Mouse (Mus musculus) central nervous system, embryonic 14 days (tissue): Measurements from ENCODE around the gene Dlat. TPM values are rescaled to one million over a fixed set of nuclear protein-coding genes. Genes with fewer than 3 reads are reported as not detected.

ENCODE experiments used
- polyA plus RNA-seq: library from polyadenylated mRNA; depleted of rRNA; stranded (reverse); fragments of >200 nt; gene quantifications from 2 replicates; pipeline ENCODE4 v1.2.3, GENCODE M21; 2012; rRNA removed

The Dlat gene
- polyA plus RNA-seq, result 30.6 and 34.2 TPM in 2 replicates

DNA sequence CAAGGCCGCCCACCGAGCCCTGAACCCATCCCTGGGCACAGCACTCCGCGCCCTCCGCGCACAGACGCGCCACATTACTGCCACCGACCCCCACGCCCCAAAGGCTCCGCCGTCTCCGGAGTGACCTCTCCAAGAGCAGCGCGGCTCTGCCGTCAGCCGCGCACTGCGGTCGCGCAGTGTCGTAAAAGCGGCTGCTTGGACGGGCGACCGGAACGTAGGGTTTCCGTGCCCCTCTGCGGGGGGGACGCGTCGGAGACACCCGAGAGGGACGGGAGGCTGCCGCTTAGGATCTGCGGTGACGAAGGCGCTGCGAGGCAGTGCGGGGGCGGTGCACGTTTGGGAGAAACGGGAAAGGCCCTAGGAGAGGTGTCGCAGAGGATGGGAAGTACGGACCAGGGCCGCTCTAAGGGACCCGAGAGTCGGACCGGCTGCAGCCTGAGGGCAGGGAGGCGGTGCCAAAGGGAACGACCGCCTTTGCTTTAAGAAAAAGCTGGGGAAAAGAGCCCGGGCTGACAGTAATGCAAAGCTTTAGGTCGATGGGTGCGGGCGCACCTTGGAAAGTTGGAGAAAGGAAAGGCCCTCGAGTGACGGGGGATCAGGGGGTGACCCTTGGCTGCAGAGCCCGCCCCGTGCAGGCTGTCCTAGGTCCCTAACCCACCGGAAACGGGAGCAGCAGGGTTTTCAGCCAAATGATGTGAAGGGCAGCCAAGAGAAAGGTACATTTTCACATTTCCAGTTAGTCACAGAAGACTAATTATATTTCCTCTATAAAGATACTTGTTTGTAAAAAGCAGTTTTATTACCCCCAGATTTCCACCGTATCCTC, at the start of gene Dlat:
Gene Dlat, minus strand, starts transcription at position 389 of the 826 bp plus-strand sequence.

GRCm38 (mm10) chr9:50616766-50617603, 42.6 kb downstream of the Dlat start, which contains the start of the genes Pih1d2 and Nkapd1:
Gene Pih1d2, plus strand, starts transcription at chr9:50617321.
Gene Nkapd1, minus strand, starts transcription at chr9:50617464.

DNA sequence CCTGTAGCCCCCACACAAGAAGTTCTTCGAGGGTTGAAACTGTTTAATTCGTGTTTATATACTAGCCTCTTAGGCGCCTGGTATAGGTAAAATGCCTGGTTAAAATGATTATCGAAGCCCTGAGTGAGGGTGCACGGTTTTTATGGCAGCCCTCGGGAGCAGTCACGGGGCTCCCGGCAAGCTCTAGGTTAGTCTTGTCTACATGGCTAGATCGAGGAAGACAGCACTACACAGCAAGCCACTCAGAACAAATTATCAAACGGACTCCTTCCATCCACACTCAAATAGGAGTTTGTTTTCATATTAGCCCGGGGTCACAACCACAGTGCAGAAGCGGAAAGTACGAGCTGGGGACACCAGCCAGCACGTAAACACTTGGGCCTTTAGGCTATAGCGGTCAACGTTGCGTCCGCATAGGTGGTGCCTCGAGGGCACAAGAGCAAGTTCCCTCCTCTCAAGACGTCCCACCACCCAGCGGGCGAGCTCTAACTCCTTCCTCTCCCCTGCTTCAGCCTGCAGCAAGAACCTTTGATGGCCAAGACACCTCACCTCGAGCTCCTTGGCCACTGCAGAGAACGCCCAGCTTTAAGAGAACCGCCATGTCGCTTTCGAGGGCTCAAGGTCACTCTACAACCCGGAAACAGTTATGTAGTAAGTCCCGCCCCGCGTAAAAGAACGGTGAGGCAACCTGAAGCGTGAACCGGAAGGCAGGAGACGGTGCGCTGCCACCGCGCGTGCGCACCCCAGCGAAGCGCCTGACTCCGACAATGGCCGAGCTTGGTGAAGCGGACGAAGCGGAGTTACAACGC, 56.2 kb downstream of the Dlat start, which contains the start of the genes Sdhd and Timm8b:
Gene Sdhd, minus strand, starts transcription at position 624 of the 809 bp plus-strand sequence.
Gene Timm8b, plus strand, starts transcription at position 722 of the 809 bp plus-strand sequence.

Other genes starting within 250 kb of the Dlat start
- gene Plet1, start 165.3 kb downstream of the Dlat start, polyA plus RNA-seq, result 0.21 and 0.91 TPM in 2 replicates
- gene Pts, start 131.1 kb downstream of the Dlat start, polyA plus RNA-seq, result 82.2 and 86.4 TPM in 2 replicates
- gene Il18, start 105.0 kb downstream of the Dlat start, polyA plus RNA-seq, result 14.3 and 17.1 TPM in 2 replicates
- gene Bco2, start 104.6 kb downstream of the Dlat start, polyA plus RNA-seq, result 0.35 and 0.48 TPM in 2 replicates
- not detected in 2 replicates for gene Tex12, start 98.5 kb downstream of the Dlat start, polyA plus RNA-seq
- gene Sdhd, start 56.0 kb downstream of the Dlat start, polyA plus RNA-seq, result 145 and 152 TPM in 2 replicates
- 368 and 467 TPM in 2 replicates for gene Timm8b, start 55.9 kb downstream of the Dlat start, polyA plus RNA-seq
- 3.9 and 4.9 TPM in 2 replicates for gene Pih1d2, start 42.5 kb downstream of the Dlat start, polyA plus RNA-seq
- gene Nkapd1, start 42.3 kb downstream of the Dlat start, polyA plus RNA-seq, result 22.2 and 22.6 TPM in 2 replicates
- 31.3 and 33.4 TPM in 2 replicates for gene Dixdc1, start 79.7 kb upstream of the Dlat start, polyA plus RNA-seq
- gene 2310030G06Rik, start 86.8 kb upstream of the Dlat start, polyA plus RNA-seq, result 1.4 and 2.1 TPM in 2 replicates
- 4.3 and 17.1 TPM in 2 replicates for gene Cryab, start 91.5 kb upstream of the Dlat start, polyA plus RNA-seq
- gene Hspb2, start 92.6 kb upstream of the Dlat start, polyA plus RNA-seq, result 0.95 and 9.7 TPM in 2 replicates
- gene Fdxacb1, start 108.5 kb upstream of the Dlat start, polyA plus RNA-seq, result 6.8 and 7.7 TPM in 2 replicates
- gene Alg9, start 115.2 kb upstream of the Dlat start, polyA plus RNA-seq, result 38.1 and 40.1 TPM in 2 replicates
- 43.7 and 47.8 TPM in 2 replicates for gene 1110032A03Rik, start 115.7 kb upstream of the Dlat start, polyA plus RNA-seq
- 29.8 and 38.0 TPM in 2 replicates for gene Ppp2r1b, start 185.5 kb upstream of the Dlat start, polyA plus RNA-seq